Mouse (Mus musculus) ES-E14 (cell line): ENCODE data around the gene Slc12a3. TPM values are rescaled to one million over a fixed set of nuclear protein-coding genes. Genes with fewer than 3 reads are reported as not detected.

Experiments used
- DNase-seq: peaks from one replicate; pipeline ENCODE4 v3.0.0-alpha.2; 2013; ENCODE audit warnings: low read depth, low spot score
- H3K27ac ChIP-seq: 2 replicates; pipeline ENCODE4 v1.5.1; 2012; ENCODE audit warnings: low read depth, mild to moderate bottlenecking, low read length, moderate library complexity, mixed read lengths; ENCODE audit not compliant: poor library complexity, insufficient read depth, severe bottlenecking
- H3K36me3 ChIP-seq: 2 replicates; pipeline ENCODE4 v1.6.1; 2012; ENCODE audit warnings: mild to moderate bottlenecking, low read length, moderate library complexity, mixed read lengths; ENCODE audit not compliant: control insufficient read depth, poor library complexity, insufficient read depth, severe bottlenecking
- H3K4me1 ChIP-seq, 2 experiments: fragments of 150-350 bp in 1 of 2; sonication (generic) in 1 of 2; 2 replicates each; pipeline ENCODE4 v1.6.1; 2012; ENCODE audit warnings: low read length in 2 of 2, mild to moderate bottlenecking in 1 of 2, mixed read lengths in 1 of 2; ENCODE audit not compliant: control insufficient read depth in 2 of 2, insufficient read depth in 2 of 2, poor library complexity in 1 of 2
- H3K4me3 ChIP-seq, 2 experiments: fragments of 150-350 bp in 1 of 2; sonication (generic) in 1 of 2; 2 replicates each; pipeline ENCODE4 v1.5.1; 2012; ENCODE audit warnings: low read length in 2 of 2, low read depth in 1 of 2, mild to moderate bottlenecking in 1 of 2, mixed read lengths in 1 of 2; ENCODE audit not compliant: insufficient read depth in 1 of 2, poor library complexity in 1 of 2, severe bottlenecking in 1 of 2
- H3K9ac ChIP-seq: 2 replicates; pipeline ENCODE4 v1.6.1; 2012; ENCODE audit warnings: low read depth, mild to moderate bottlenecking, low read length, mixed read lengths; ENCODE audit not compliant: poor library complexity, insufficient read depth, severe bottlenecking
- H3K9me3 ChIP-seq: fragments of 150-350 bp; sonication (generic); 2 replicates; pipeline ENCODE4 v1.6.1; 2012; ENCODE audit warnings: low read depth, mild to moderate bottlenecking, low read length; ENCODE audit not compliant: control insufficient read depth, insufficient read depth
- CHD2 ChIP-seq: IDR thresholded peaks from 2 replicates; pipeline ENCODE4 v1.6.1; 2014; ENCODE audit warnings: mild to moderate bottlenecking, low read depth, low read length, inconsistent platforms
- HCFC1 ChIP-seq: IDR thresholded peaks from 2 replicates; pipeline ENCODE4 v1.6.1; 2012; ENCODE audit warnings: low read length, inconsistent platforms, borderline replicate concordance; ENCODE audit not compliant: insufficient read depth
- MAFK ChIP-seq: IDR thresholded peaks from 2 replicates; pipeline ENCODE4 v1.6.1; 2014; ENCODE audit warnings: mild to moderate bottlenecking, low read depth, low read length, inconsistent platforms; ENCODE audit not compliant: insufficient read depth
- ZC3H11A ChIP-seq: IDR thresholded peaks from 2 replicates; pipeline ENCODE4 v1.6.1; 2012; ENCODE audit warnings: low read depth, mild to moderate bottlenecking, inconsistent platforms, low read length, borderline replicate concordance
- ZNF384 ChIP-seq: IDR thresholded peaks from 2 replicates; pipeline ENCODE4 v1.6.1; 2012; ENCODE audit warnings: low read depth, low read length, inconsistent platforms
- in situ Hi-C, 2 experiments: fragments of 600-800 bp; cut with MboI; formaldehyde crosslinking; loops; one replicate each; pipeline ENCODE4 v1.15.1; 2025; ENCODE audit warnings: low sequenced_read_pairs in 2 of 2, inconsistent platforms in 1 of 2; ENCODE audit not compliant: unreplicated experiment in 2 of 2
- total RNA-seq: library from RNA; depleted of rRNA; stranded (reverse); fragments of 300-350 nt; gene quantifications from 2 replicates; pipeline ENCODE4 v1.2.3, GENCODE M21; 2012

Gene Slc12a3
- total RNA-seq, 1 experiment = 0.94 TPM

DNA sequence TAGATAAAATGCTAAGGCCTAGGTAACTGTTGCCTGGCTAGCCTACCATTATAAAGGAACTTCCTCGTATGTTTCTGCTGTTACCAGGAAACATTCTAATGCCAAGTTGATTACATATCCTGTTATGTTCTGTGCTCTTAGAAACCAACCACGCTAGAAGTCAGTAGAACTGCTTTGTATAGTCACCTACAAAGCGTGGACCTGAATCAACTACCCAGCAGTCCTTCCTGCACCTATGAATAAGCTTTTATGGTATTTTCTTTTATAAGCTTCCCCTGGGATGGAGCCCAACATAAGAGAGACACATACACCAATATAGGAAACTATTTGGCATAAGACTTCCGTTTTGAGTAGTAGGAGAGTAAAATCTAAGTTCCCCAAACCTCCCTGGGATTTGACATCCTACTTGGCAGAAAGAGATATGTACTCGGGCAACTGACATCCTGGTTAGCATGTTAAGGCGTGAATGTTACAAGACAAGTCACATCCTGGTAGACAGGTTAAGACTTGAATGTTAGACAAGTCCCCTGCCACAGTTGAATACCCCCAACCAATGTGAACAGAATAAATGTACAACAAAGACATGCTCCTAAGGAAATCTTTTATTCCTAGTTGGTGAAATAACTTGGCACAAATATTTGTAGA lies 44.1 kb downstream of the Slc12a3 start:
- no peaks in the 10 kb centered on the region for H3K9me3 ChIP-seq
- no peaks in the 10 kb centered on the region for H3K4me1 ChIP-seq
- in situ Hi-C loops = no loop called here
- TF ChIP-seq HCFC1 (no peak), CHD2 (no peak), ZC3H11A (no peak), MAFK (no peak), ZNF384 (no peak)
- no peak overlapping the region for H3K27ac ChIP-seq
- DNase-seq = no peak
- H3K9ac ChIP-seq = no peak overlapping the region
- no peak overlapping the region for H3K4me3 ChIP-seq
- H3K36me3 ChIP-seq = no peaks in the 10 kb centered on the region

DNA sequence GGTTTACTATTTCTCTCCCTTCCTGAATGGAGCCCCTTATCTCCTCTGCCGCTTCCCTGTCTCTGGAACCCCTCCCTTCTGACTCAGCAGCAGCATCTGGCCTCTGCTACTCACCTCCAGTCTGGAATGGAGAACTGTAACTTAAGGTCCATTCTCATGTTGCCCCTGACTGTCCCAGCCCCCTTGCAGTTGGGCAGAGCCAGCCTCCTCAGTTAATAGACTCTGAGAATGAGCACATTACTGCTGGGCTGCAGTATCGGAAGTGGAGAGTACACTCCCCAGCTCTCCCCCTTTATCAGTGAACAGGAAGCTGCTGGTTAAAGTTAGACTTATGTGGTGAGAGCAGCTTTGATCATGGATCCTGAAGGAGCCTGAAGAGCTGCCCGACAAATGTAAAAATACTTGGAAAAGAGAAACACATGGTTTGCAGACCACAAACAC lies 46.6 kb downstream of the Slc12a3 start:
- Histone ChIP-seq H3K27ac (no peak overlapping the region), H3K9ac (no peak overlapping the region), H3K4me1 (no peaks in the 10 kb centered on the region), H3K9me3 (no peaks in the 10 kb centered on the region), H3K4me3 (no peak overlapping the region), H3K36me3 (no peaks in the 10 kb centered on the region)
- no peak for DNase-seq
- TF ChIP-seq CHD2 = no peak
- no peak for TF ChIP-seq HCFC1
- TF ChIP-seq ZC3H11A = no peak
- TF ChIP-seq ZNF384 = no peak
- TF ChIP-seq MAFK = no peak
- in situ Hi-C loops = no loop called here

DNA sequence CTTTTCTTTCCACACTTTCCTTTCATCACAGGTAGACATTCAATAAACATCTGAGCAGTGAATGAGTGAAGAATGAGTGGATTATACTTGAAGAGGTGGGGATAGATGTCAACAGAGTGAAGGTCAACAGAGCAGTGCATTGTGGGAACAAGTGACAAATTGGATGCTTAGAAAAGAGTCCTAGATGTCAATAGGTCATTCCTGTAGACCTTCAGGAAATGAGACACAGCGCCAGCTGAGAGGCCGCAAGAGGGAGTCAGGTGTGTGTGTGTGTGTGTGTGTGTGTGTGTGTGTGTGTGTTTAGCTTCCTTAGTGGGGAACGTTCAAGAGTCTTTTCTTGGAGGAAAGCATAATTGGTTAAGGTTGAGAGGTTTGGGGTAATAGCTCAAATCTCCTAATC lies 47.2 kb downstream of the Slc12a3 start:
- Histone ChIP-seq H3K9ac (no peak overlapping the region), H3K4me1 (no peaks in the 10 kb centered on the region), H3K9me3 (no peaks in the 10 kb centered on the region), H3K4me3 (no peak overlapping the region), H3K36me3 (no peaks in the 10 kb centered on the region), H3K27ac (no peak overlapping the region)
- DNase-seq = no peak
- in situ Hi-C loops = no loop called here
- no peak for TF ChIP-seq ZNF384

DNA sequence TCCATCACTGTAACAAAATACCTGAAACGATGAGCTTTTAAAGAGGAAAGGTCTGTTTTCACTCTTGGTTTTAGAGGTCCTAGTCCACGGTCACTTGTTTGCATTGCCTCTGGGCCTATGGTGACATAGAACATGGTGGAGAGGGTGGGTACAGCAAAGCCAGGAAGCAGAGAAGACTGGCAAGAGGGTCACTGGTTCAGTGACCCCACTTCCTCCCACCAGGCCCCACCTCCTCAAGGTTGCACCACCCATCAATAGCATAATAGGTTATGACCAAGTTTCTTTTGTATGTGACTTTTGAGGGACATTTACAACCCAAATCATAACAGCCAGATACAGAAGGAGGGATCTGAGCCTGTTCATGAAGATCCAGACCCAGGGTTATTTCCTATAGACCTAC lies 47.6 kb downstream of the Slc12a3 start:
- DNase-seq = no peak
- H3K27ac ChIP-seq = no peak overlapping the region
- no peak for TF ChIP-seq HCFC1
- H3K4me3 ChIP-seq = no peak overlapping the region
- no peaks in the 10 kb centered on the region for H3K36me3 ChIP-seq
- in situ Hi-C loops = no loop called here
- H3K9me3 ChIP-seq = no peaks in the 10 kb centered on the region
- no peaks in the 10 kb centered on the region for H3K4me1 ChIP-seq
- H3K9ac ChIP-seq = no peak overlapping the region

DNA sequence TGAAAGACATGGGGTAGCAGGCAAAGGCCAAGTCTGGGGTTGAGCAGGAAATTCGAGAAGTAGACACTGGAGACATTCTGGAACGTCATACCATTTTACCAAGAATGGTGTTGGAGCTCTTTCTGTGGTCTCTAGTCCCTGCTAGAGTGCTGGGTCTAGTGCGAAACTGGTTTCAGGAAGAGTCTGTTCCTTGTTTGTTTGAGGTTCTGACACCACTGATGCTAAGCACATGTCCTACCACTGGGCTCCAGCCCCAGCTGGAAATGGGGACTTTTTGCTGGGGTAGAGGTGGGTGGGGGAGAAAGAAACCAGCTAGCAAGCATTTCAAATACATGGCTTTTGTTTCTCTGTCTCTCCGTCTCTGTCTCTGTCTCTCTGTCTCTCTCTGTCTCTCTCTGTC lies 48.0 kb downstream of the Slc12a3 start:
- in situ Hi-C loops = no loop called here
- no peak for DNase-seq
- Histone ChIP-seq H3K4me1 (no peaks in the 10 kb centered on the region), H3K27ac (no peak overlapping the region), H3K36me3 (no peaks in the 10 kb centered on the region), H3K9me3 (no peaks in the 10 kb centered on the region), H3K9ac (no peak overlapping the region), H3K4me3 (no peak overlapping the region)
- TF ChIP-seq CHD2 (no peak), ZC3H11A (no peak), MAFK (no peak), HCFC1 (no peak), ZNF384 (no peak)
